Mouse (Mus musculus) CH12.LX (cell line): Measurements from ENCODE around the gene RPS10-NUDT3. TPM values are rescaled to one million over a fixed set of nuclear protein-coding genes. Genes with fewer than 3 reads are reported as not detected.

Source experiments
- DNase-seq: peaks from one replicate; pipeline ENCODE4 v3.0.0-alpha.2; 2013; ENCODE audit errors: extremely low read depth
- H3K27ac ChIP-seq: 2 replicates; pipeline ENCODE4 v1.5.1; 2012; ENCODE audit warnings: low read depth, mild to moderate bottlenecking, control low read depth, moderate library complexity; ENCODE audit not compliant: insufficient read depth
- H3K27me3 ChIP-seq: replicated peaks from 2 replicates; pipeline ENCODE3; 2012; ENCODE audit warnings: inconsistent platforms
- H3K36me3 ChIP-seq, 2 experiments: replicated peaks in 1 of 2; 2 replicates each; pipeline versions ENCODE3 to v1.6.1; 2012; ENCODE audit warnings: inconsistent platforms in 1 of 2, low read length in 1 of 2, mild to moderate bottlenecking in 1 of 2, mixed read lengths in 1 of 2, moderate library complexity in 1 of 2; ENCODE audit not compliant: control insufficient read depth in 1 of 2, insufficient read depth in 1 of 2
- H3K4me1 ChIP-seq, 2 experiments: 2 replicates each; pipeline ENCODE4 v1.6.1; 2012; ENCODE audit warnings: inconsistent platforms in 1 of 2, moderate library complexity in 1 of 2; ENCODE audit not compliant: insufficient read depth in 2 of 2, control insufficient read depth in 1 of 2
- H3K4me2 ChIP-seq: 2 replicates; pipeline ENCODE4 v1.6.1; 2012; ENCODE audit warnings: low read depth, mild to moderate bottlenecking, control low read depth; ENCODE audit not compliant: poor library complexity, insufficient read depth, severe bottlenecking
- H3K4me3 ChIP-seq, 3 experiments: fragments of 150-350 bp in 1 of 3; sonication (generic) in 1 of 3; replicated peaks in 1 of 3; 2 replicates each; pipeline versions ENCODE3 to v1.5.1; 2011 to 2012; ENCODE audit warnings: low read depth in 2 of 3, low read length in 2 of 3, mild to moderate bottlenecking in 2 of 3, moderate library complexity in 2 of 3, control low read depth in 1 of 3, improper control_type of control experiment in 1 of 3, inconsistent platforms in 1 of 3, mixed read lengths in 1 of 3; ENCODE audit not compliant: poor library complexity in 1 of 3
- H3K79me2 ChIP-seq: replicated peaks from 2 replicates; pipeline ENCODE4 v1.6.1; 2012; ENCODE audit warnings: mild to moderate bottlenecking, moderate library complexity; ENCODE audit not compliant: control insufficient read depth, poor library complexity, insufficient read depth, severe bottlenecking; ENCODE audit errors: extremely low read depth
- H3K9ac ChIP-seq: 2 replicates; pipeline ENCODE4 v1.6.1; 2012; ENCODE audit warnings: low read depth, mild to moderate bottlenecking, control low read depth, moderate library complexity; ENCODE audit not compliant: insufficient read depth
- H3K9me3 ChIP-seq: replicated peaks from 2 replicates; pipeline ENCODE3; 2012; ENCODE audit warnings: low read length, inconsistent platforms, mixed read lengths
- BHLHE40 ChIP-seq: IDR thresholded peaks from 2 replicates; pipeline ENCODE4 v1.6.1; 2011; ENCODE audit warnings: mild to moderate bottlenecking, low read depth, low read length, improper control_type of control experiment
- CHD1 ChIP-seq: IDR thresholded peaks from 2 replicates; pipeline ENCODE4 v1.6.1; 2012; ENCODE audit warnings: low read depth, low read length, improper control_type of control experiment, inconsistent platforms
- CHD2 ChIP-seq: IDR thresholded peaks from 2 replicates; pipeline ENCODE4 v1.6.1; 2011; ENCODE audit warnings: low read length, improper control_type of control experiment
- CTCF ChIP-seq, 2 experiments: IDR thresholded peaks in 1 of 2; conservative IDR thresholded peaks in 1 of 2; 2 replicates each; pipeline ENCODE4 v1.5.1; 2011 to 2012; ENCODE audit warnings: low read depth in 2 of 2, low read length in 2 of 2, improper control_type of control experiment in 1 of 2, inconsistent platforms in 1 of 2, mild to moderate bottlenecking in 1 of 2, moderate library complexity in 1 of 2
- E2F4 ChIP-seq: IDR thresholded peaks from 2 replicates; pipeline ENCODE4 v1.6.1; 2011; ENCODE audit warnings: low read depth, low read length, improper control_type of control experiment; ENCODE audit not compliant: insufficient replicate concordance
- ELF1 ChIP-seq: IDR thresholded peaks from 2 replicates; pipeline ENCODE4 v1.6.1; 2014; ENCODE audit warnings: low read depth, mild to moderate bottlenecking, inconsistent platforms, low read length, improper control_type of control experiment
- EP300 ChIP-seq: IDR thresholded peaks from 2 replicates; pipeline ENCODE4 v1.6.1; 2011; ENCODE audit warnings: low read length, improper control_type of control experiment
- ETS1 ChIP-seq: conservative IDR thresholded peaks from 2 replicates; pipeline ENCODE4 v1.6.1; 2012; ENCODE audit warnings: low read depth, mild to moderate bottlenecking, inconsistent platforms, low read length, improper control_type of control experiment, moderate library complexity
- GABPA ChIP-seq: IDR thresholded peaks from 2 replicates; pipeline ENCODE4 v1.6.1; 2012; ENCODE audit warnings: low read depth, low read length, improper control_type of control experiment, inconsistent platforms; ENCODE audit not compliant: insufficient replicate concordance
- HCFC1 ChIP-seq: IDR thresholded peaks from 2 replicates; pipeline ENCODE4 v1.6.1; 2012; ENCODE audit warnings: low read depth, mild to moderate bottlenecking, inconsistent platforms, low read length, improper control_type of control experiment
- IRF4 ChIP-seq: IDR thresholded peaks from 2 replicates; pipeline ENCODE4 v1.6.1; 2014; ENCODE audit warnings: low read depth, mild to moderate bottlenecking, inconsistent platforms, low read length, improper control_type of control experiment
- JUN ChIP-seq: IDR thresholded peaks from 2 replicates; pipeline ENCODE4 v1.6.1; 2011; ENCODE audit warnings: low read depth, mild to moderate bottlenecking, low read length, improper control_type of control experiment, moderate library complexity; ENCODE audit not compliant: insufficient read depth
- JUND ChIP-seq: conservative IDR thresholded peaks from 2 replicates; pipeline ENCODE4 v1.6.1; 2011; ENCODE audit warnings: low read depth, low read length, improper control_type of control experiment
- KAT2A ChIP-seq: IDR thresholded peaks from 2 replicates; pipeline ENCODE4 v1.6.1; 2012; ENCODE audit warnings: low read length, improper control_type of control experiment, inconsistent platforms; ENCODE audit not compliant: insufficient replicate concordance
- MAFK ChIP-seq: IDR thresholded peaks from 2 replicates; pipeline ENCODE4 v1.6.1; 2011; ENCODE audit warnings: low read length, improper control_type of control experiment; ENCODE audit not compliant: insufficient replicate concordance
- MAX ChIP-seq: IDR thresholded peaks from 2 replicates; pipeline ENCODE4 v1.6.1; 2011; ENCODE audit warnings: low read length, improper control_type of control experiment
- MAZ ChIP-seq: IDR thresholded peaks from 2 replicates; pipeline ENCODE4 v1.6.1; 2012; ENCODE audit warnings: low read depth, mild to moderate bottlenecking, inconsistent platforms, low read length, improper control_type of control experiment, moderate library complexity
- MEF2A ChIP-seq: IDR thresholded peaks from 2 replicates; pipeline ENCODE4 v1.6.1; 2014; ENCODE audit warnings: low read depth, mild to moderate bottlenecking, inconsistent platforms, low read length, improper control_type of control experiment, borderline replicate concordance
- MXI1 ChIP-seq: IDR thresholded peaks from 2 replicates; pipeline ENCODE4 v1.6.1; 2011; ENCODE audit warnings: mild to moderate bottlenecking, low read depth, low read length, improper control_type of control experiment
- MYC ChIP-seq: IDR thresholded peaks from 2 replicates; pipeline ENCODE4 v1.6.1; 2011; ENCODE audit warnings: low read depth, mild to moderate bottlenecking, improper control_type of control experiment, low read length
- NELFE ChIP-seq: IDR thresholded peaks from 2 replicates; pipeline ENCODE4 v1.6.1; 2011; ENCODE audit warnings: low read depth, low read length, improper control_type of control experiment
- NRF1 ChIP-seq: IDR thresholded peaks from 2 replicates; pipeline ENCODE4 v1.6.1; 2014; ENCODE audit warnings: low read depth, mild to moderate bottlenecking, inconsistent platforms, low read length, improper control_type of control experiment, moderate library complexity
- PAX5 ChIP-seq: IDR thresholded peaks from 2 replicates; pipeline ENCODE4 v1.6.1; 2012; ENCODE audit warnings: low read length, inconsistent platforms, mixed read lengths
- POLR2A ChIP-seq: IDR thresholded peaks from 2 replicates; pipeline ENCODE4 v1.6.1; 2011; ENCODE audit warnings: low read depth, mild to moderate bottlenecking, improper control_type of control experiment, low read length
- POLR2AphosphoS2 ChIP-seq: IDR thresholded peaks from 2 replicates; pipeline ENCODE4 v1.6.1; 2011; ENCODE audit warnings: low read depth, low read length, improper control_type of control experiment
- RAD21 ChIP-seq: IDR thresholded peaks from 2 replicates; pipeline ENCODE4 v1.6.1; 2011; ENCODE audit warnings: low read depth, mild to moderate bottlenecking, low read length, improper control_type of control experiment, moderate library complexity
- RCOR1 ChIP-seq: conservative IDR thresholded peaks from 2 replicates; pipeline ENCODE4 v1.6.1; 2012; ENCODE audit warnings: low read depth, mild to moderate bottlenecking, inconsistent platforms, low read length, improper control_type of control experiment
- SIN3A ChIP-seq: IDR thresholded peaks from 2 replicates; pipeline ENCODE4 v1.6.1; 2012; ENCODE audit warnings: low read length, improper control_type of control experiment, inconsistent platforms
- SMC3 ChIP-seq: IDR thresholded peaks from 2 replicates; pipeline ENCODE4 v1.6.1; 2011; ENCODE audit warnings: low read depth, low read length, improper control_type of control experiment
- TBP ChIP-seq: conservative IDR thresholded peaks from 2 replicates; pipeline ENCODE4 v1.6.1; 2011; ENCODE audit warnings: low read depth, low read length, improper control_type of control experiment
- TCF12 ChIP-seq: IDR thresholded peaks from 2 replicates; pipeline ENCODE4 v1.6.1; 2014; ENCODE audit warnings: low read depth, mild to moderate bottlenecking, inconsistent platforms, low read length, improper control_type of control experiment
- UBTF ChIP-seq: IDR thresholded peaks from 2 replicates; pipeline ENCODE4 v1.6.1; 2012; ENCODE audit warnings: low read depth, mild to moderate bottlenecking, inconsistent platforms, low read length, improper control_type of control experiment, moderate library complexity
- USF1 ChIP-seq: IDR thresholded peaks from 2 replicates; pipeline ENCODE4 v1.6.1; 2014; ENCODE audit warnings: low read depth, mild to moderate bottlenecking, inconsistent platforms, low read length, improper control_type of control experiment
- USF2 ChIP-seq: conservative IDR thresholded peaks from 2 replicates; pipeline ENCODE4 v1.6.1; 2011; ENCODE audit warnings: low read depth, low read length, improper control_type of control experiment
- ZC3H11A ChIP-seq: IDR thresholded peaks from 2 replicates; pipeline ENCODE4 v1.6.1; 2012; ENCODE audit warnings: low read depth, mild to moderate bottlenecking, inconsistent platforms, low read length, improper control_type of control experiment
- ZKSCAN1 ChIP-seq: IDR thresholded peaks from 2 replicates; pipeline ENCODE4 v1.6.1; 2012; ENCODE audit warnings: low read depth, inconsistent platforms, low read length, improper control_type of control experiment, borderline replicate concordance
- ZMIZ1 ChIP-seq: IDR thresholded peaks from 2 replicates; pipeline ENCODE4 v1.6.1; 2012; ENCODE audit warnings: low read depth, mild to moderate bottlenecking, inconsistent platforms, low read length, improper control_type of control experiment
- ZNF384 ChIP-seq: IDR thresholded peaks from 2 replicates; pipeline ENCODE4 v1.6.1; 2012; ENCODE audit warnings: low read depth, low read length, improper control_type of control experiment, inconsistent platforms
- dilution Hi-C: fragments of 300-500 bp; cut with MboI; formaldehyde crosslinking; loops from 2 replicates; pipeline ENCODE4 v1.14.3; 2020; ENCODE audit warnings: low sequenced_read_pairs; ENCODE audit not compliant: extremely low pct_unique_long_range_greater_than_20kb, extremely low pct_ligation_motif_present
- in situ Hi-C: fragments of 300-500 bp; cut with MboI; formaldehyde crosslinking; loops from 3 replicates; pipeline ENCODE4 v1.14.3; 2019; ENCODE audit warnings: low sequenced_read_pairs, low pct_ligation_motif_present, low pct_unique_long_range_greater_than_20kb, mixed read lengths
- polyA plus RNA-seq: library from polyadenylated mRNA; unstranded; fragments of >175 nt; gene quantifications from 2 replicates; pipeline ENCODE4 v1.2.1, GENCODE M21; 2012; ENCODE audit warnings: low read depth; ENCODE audit not compliant: insufficient read length
- total RNA-seq, 2 experiments: library from RNA; depleted of rRNA; stranded (reverse); fragments of 300-350 nt in 1 of 2; fragments of >200 nt in 1 of 2; gene quantifications; 2 replicates each; pipeline ENCODE4 v1.2.3; 2012 to 2014

RPS10-NUDT3 gene
- total and polyA plus RNA-seq, 3 experiments, result 30.3 TPM; not detected in 2

DNA sequence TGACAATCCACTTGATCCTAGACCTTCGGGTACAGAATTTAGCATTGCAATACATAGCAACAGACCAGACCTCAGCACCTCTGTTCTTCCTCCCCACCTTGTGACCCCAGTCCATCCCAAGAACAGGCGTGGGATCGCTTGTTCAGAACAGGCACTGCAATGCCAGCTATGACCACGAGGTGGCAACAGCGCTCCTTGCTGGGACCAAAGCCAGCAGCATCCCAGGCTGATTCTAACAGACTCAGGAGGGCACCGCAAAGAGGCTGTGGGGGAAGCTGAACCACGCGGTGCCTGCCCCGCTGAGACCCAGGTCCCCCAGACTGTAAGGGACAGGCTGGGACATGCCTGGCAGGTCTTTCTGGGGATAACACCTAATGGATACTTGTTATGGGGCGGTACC lies 100.3 kb downstream of the RPS10-NUDT3 start:
- Histone ChIP-seq H3K9me3 (peaks cover 9% of the 10 kb centered on the region), H3K4me1 (peaks cover 0 to 5% of the 10 kb centered on the region in 2 experiments; a peak in 2 of 4 replicates), H3K36me3 (no peaks in the 10 kb centered on the region), H3K9ac (no peak overlapping the region), H3K4me3 (no peak overlapping the region), H3K27ac (no peak overlapping the region), H3K4me2 (no peak overlapping the region), H3K27me3 (peaks cover 8% of the 10 kb centered on the region), H3K79me2 (no peaks in the 10 kb centered on the region)
- TF ChIP-seq MAZ, result no peak
- TF ChIP-seq GABPA, result no peak
- no peak for TF ChIP-seq ZMIZ1
- no peak for TF ChIP-seq TBP
- TF ChIP-seq CHD1, result no peak
- TF ChIP-seq MEF2A, result no peak
- peak; percentile 72; the same call in 1 of the 2 replicates for TF ChIP-seq MAX
- TF ChIP-seq USF1, result no peak
- TF ChIP-seq SMC3, result peak; percentile 96
- peak; percentile 98 for TF ChIP-seq CTCF (conservative IDR thresholded peaks at IDR 0.05 in 1 of 2, IDR thresholded peaks at IDR 0.05 in 1 of 2; ENCODE audit: low read depth in 2 of 2, low read length in 2 of 2)
- peak; percentile 77 for TF ChIP-seq ZC3H11A
- no peak for TF ChIP-seq KAT2A
- TF ChIP-seq POLR2A, result no peak
- TF ChIP-seq RAD21, result peak; percentile 98
- no peak for TF ChIP-seq EP300
- TF ChIP-seq HCFC1, result no peak
- no peak; the same call in 1 of the 2 replicates for TF ChIP-seq NELFE
- no peak for TF ChIP-seq PAX5
- TF ChIP-seq RCOR1, result no peak
- no peak for TF ChIP-seq JUND
- no peak for TF ChIP-seq ZNF384
- TF ChIP-seq NRF1, result no peak
- TF ChIP-seq ZKSCAN1, result no peak
- no peak for TF ChIP-seq UBTF
- TF ChIP-seq BHLHE40, result no peak
- TF ChIP-seq SIN3A, result no peak
- TF ChIP-seq USF2, result no peak
- no peak for TF ChIP-seq E2F4
- TF ChIP-seq MAFK, result no peak
- peak; percentile 80; the same call in 1 of the 2 replicates for TF ChIP-seq MYC
- TF ChIP-seq MXI1, result no peak
- no peak for TF ChIP-seq ETS1
- no peak for TF ChIP-seq JUN
- no peak for TF ChIP-seq POLR2AphosphoS2
- no peak for TF ChIP-seq CHD2
- TF ChIP-seq ELF1, result no peak
- TF ChIP-seq IRF4, result peak; percentile 38; the same call in 1 of the 2 replicates
- no peak for TF ChIP-seq TCF12
- DNase-seq, result peak; percentile 82
- dilution Hi-C loops, result no loop called here
- in situ Hi-C loops, result no loop called here
